Mouse (Mus musculus) midbrain, embryonic 15.5 days (tissue): ENCODE measurements at regions not wholly inside any gene's neighbourhood (a gene's known extent, or its start where the extent isn't known, plus 50 kb on each side); places are given as distances from the start of the nearest gene placed in this dataset.

Experiments
- ATAC-seq: fragments of 200-750 bp; cut with Nextera tagmentation; replicated peaks from 2 replicates; pipeline ENCODE4 v1.8.0; 2017; ENCODE audit warnings: moderate TSS enrichment
- H3K27ac ChIP-seq: fragments of 300-500 bp; sonication (generic); 2 replicates; pipeline ENCODE4 v1.5.1; 2015; ENCODE audit warnings: mild to moderate bottlenecking, inconsistent platforms
- H3K27me3 ChIP-seq: fragments of 300-500 bp; sonication (generic); replicated peaks from 2 replicates; pipeline ENCODE4 v1.6.1; 2015; ENCODE audit warnings: inconsistent platforms
- H3K36me3 ChIP-seq: fragments of 300-500 bp; sonication (generic); replicated peaks from 2 replicates; pipeline ENCODE4 v1.6.1; 2015; ENCODE audit warnings: inconsistent platforms
- H3K4me1 ChIP-seq: fragments of 300-500 bp; sonication (generic); 2 replicates; pipeline ENCODE4 v1.6.1; 2015; ENCODE audit warnings: inconsistent platforms
- H3K4me2 ChIP-seq: fragments of 300-500 bp; sonication (generic); 2 replicates; pipeline ENCODE4 v1.6.1; 2015; ENCODE audit warnings: inconsistent platforms, mild to moderate bottlenecking, moderate library complexity
- H3K4me3 ChIP-seq: fragments of 300-500 bp; sonication (generic); 2 replicates; pipeline ENCODE4 v1.5.1; 2015; ENCODE audit warnings: mild to moderate bottlenecking, inconsistent platforms
- H3K9ac ChIP-seq: fragments of 300-500 bp; sonication (generic); 2 replicates; pipeline ENCODE4 v1.6.1; 2015; ENCODE audit warnings: mild to moderate bottlenecking, inconsistent platforms
- H3K9me3 ChIP-seq: fragments of 300-500 bp; sonication (generic); 2 replicates; pipeline ENCODE4 v1.6.1; 2016; ENCODE audit warnings: inconsistent platforms
- WGBS: fragments of 180-500 bp; shearing (Covaris S2); methylation state at CpG from one replicate; pipeline ENCODE4 v1.1.7; 2015; ENCODE audit warnings: mixed read lengths; 5-methylcytosine and 5-hydroxymethylcytosine counted together

DNA sequence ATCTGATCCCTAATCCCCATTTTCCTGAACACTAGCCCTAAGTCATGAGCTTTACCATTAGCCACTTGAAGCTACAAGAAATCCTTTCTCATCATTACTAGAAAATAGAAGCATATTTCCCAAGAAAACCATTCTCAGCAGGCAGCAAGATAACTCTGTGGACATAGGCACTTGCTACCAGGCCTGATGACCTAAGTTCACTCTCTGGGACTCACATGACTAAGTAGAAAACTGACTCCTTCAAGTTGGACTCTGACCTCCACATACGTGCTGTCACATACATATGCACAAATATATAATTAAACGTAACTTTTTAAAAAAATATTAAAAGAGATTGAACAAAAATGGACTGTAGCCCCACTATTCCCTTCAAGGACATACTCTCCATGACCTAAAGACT, 200.8 kb downstream of the Actr3 start:
- no peak overlapping the region for H3K4me3 ChIP-seq
- no peak overlapping the region for H3K9ac ChIP-seq
- H3K27me3 ChIP-seq = no peaks in the 10 kb centered on the region
- no peaks in the 10 kb centered on the region for H3K4me1 ChIP-seq
- H3K4me2 ChIP-seq = no peak overlapping the region
- WGBS = 84% methylated on average over 2 of the region's 2 CpGs
- H3K27ac ChIP-seq = no peak overlapping the region
- H3K9me3 ChIP-seq = no peaks in the 10 kb centered on the region
- ATAC-seq = no peak
- H3K36me3 ChIP-seq = no peaks in the 10 kb centered on the region

DNA sequence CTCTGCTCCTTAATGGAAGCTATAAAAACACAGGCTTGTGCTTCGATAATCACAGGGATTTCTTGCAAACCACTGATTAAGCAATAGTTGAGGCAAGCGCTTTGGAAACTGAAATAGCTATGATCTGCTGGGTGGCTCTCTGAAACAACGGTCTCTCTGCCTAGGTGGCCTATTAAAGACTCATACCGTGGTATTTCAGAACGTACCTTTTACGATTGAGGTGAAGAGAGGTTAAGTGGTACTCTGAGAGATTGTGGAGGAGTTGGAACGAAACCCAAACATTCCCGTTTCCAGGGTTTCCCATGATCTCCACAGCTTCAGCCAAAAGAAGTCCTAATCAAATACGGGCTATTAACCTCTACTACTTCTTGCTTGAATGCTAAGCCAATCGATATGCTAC, 212.2 kb downstream of the Actr3 start:
- ATAC-seq = no peak
- WGBS = 90% methylated on average over 10 of the region's 10 CpGs
- Histone ChIP-seq H3K4me1 (no peaks in the 10 kb centered on the region), H3K4me3 (no peak overlapping the region), H3K36me3 (no peaks in the 10 kb centered on the region), H3K9me3 (no peaks in the 10 kb centered on the region), H3K9ac (no peak overlapping the region), H3K27me3 (no peaks in the 10 kb centered on the region), H3K27ac (no peak overlapping the region), H3K4me2 (no peak overlapping the region)

DNA sequence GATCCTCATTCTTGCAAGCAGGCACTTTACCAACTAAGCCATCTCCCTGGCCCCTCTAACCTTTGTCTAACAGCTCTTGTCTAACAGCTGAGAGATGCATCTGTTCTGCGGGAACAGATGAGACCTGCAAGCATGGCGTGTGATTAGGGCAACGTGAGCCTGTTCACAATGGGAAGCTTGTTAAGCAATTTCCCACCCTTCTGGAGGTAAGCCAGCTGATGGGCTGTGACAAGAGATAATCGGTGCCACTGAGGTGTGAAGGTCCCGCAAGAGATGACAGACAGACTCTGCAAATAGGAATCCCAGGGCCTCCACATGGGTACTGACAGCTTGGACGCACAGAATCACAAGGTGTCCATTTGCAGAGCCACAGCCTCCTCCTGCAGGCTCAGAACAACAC, 219.3 kb downstream of the Actr3 start:
- Histone ChIP-seq H3K27me3 (no peaks in the 10 kb centered on the region), H3K27ac (no peak overlapping the region), H3K9me3 (no peaks in the 10 kb centered on the region), H3K9ac (no peak overlapping the region), H3K4me2 (no peak overlapping the region), H3K36me3 (no peaks in the 10 kb centered on the region), H3K4me1 (no peaks in the 10 kb centered on the region), H3K4me3 (no peak overlapping the region)
- 0 out of 2 replicates have a peak, but pooled peaks have one; percentile 50 for ATAC-seq
- 64% methylated on average over 6 of the region's 6 CpGs for WGBS

DNA sequence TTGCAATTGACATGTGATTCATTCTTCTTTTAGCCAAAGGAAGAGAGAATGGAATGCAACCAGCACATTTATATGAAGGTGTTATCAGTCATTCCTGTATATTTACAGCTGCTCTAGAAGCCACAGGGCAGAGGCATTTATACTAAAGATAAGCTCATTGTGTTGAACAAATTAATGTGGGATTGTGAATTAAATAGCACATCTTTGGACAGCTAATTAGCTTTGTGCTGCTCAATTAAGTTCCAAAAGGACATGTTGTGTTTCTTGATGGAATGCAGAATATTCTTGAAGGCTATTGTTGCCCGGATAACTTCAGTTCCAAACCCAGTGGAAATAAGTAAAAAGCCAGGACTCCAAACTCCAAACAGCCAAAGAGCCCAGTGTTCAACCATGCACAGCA, 248.4 kb downstream of the Actr3 start:
- no peaks in the 10 kb centered on the region for H3K9me3 ChIP-seq
- H3K4me2 ChIP-seq = no peak overlapping the region
- H3K9ac ChIP-seq = no peak overlapping the region
- H3K36me3 ChIP-seq = no peaks in the 10 kb centered on the region
- H3K27ac ChIP-seq = no peak overlapping the region
- H3K27me3 ChIP-seq = no peaks in the 10 kb centered on the region
- WGBS = 69% methylated on average over 1 of the region's 1 CpGs
- H3K4me3 ChIP-seq = no peak overlapping the region
- H3K4me1 ChIP-seq = no peaks in the 10 kb centered on the region
- no peak for ATAC-seq

DNA sequence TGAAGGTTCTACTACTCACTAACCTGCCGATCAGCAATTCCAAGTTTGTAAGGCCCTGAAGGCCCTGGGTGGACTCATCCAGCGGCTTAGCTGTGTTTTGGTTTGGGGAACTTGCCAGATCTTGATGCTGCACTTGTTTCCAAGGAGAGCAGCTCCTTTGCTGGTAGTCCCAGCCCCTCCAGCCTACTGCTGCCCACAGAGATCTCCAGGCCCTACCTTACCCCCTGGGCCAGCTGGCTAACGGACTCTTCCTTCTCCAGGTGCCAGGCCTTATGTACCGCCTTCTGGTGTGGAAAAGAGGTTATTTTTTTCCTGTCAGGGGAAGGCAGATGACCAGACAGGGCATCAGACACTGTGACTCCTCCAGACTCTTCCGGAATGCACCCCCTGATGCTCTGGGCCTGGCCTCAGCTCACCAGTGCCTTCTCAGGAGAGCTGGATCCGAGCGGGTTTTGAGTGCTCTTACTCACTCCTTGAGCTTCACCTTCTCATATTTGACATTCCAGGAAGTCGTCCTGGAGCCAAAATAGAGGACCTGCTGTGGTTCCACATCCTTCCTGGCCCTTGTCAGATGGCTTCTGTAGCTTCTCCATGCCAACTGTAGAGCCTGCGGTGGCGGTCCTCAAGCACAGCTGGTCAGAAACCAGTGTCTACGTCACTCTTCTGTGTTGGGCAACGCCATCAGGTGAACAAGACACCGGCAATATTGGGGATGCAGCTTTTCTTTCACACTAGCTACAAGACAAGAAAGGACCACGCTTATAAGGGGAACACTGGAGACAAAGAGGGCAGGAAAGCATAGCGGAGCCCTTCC, 259.2 kb downstream of the Actr3 start:
- Histone ChIP-seq H3K36me3 (no peaks in the 10 kb centered on the region), H3K4me2 (no peak overlapping the region), H3K4me3 (no peak overlapping the region), H3K4me1 (no peaks in the 10 kb centered on the region), H3K9ac (no peak overlapping the region), H3K27me3 (no peaks in the 10 kb centered on the region), H3K9me3 (no peaks in the 10 kb centered on the region), H3K27ac (no peak overlapping the region)
- no peak for ATAC-seq
- 89% methylated on average over 15 of the region's 15 CpGs for WGBS

DNA sequence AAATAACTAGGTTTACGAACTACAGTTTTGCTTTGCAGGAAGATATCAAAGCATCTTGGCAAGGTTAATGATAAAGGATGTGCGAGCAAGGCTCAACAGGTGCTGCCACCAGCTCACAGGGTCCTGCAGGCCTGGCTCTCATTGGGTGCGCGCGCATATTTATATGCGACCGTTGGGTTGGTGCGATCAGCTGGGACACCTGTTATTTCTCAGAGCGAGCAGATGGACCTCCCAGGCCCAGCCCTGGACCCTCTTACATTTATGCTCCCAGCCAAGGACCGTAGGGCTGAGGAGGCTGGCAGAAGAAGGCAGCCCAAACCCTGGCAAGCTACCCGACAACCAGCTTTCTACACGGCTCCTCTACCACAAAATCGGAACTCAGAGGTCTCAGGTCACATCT, 260.8 kb downstream of the Actr3 start:
- no peak for ATAC-seq
- H3K4me3 ChIP-seq = no peak overlapping the region
- H3K9ac ChIP-seq = no peak overlapping the region
- no peak overlapping the region for H3K4me2 ChIP-seq
- H3K9me3 ChIP-seq = no peaks in the 10 kb centered on the region
- H3K4me1 ChIP-seq = no peaks in the 10 kb centered on the region
- H3K27ac ChIP-seq = no peak overlapping the region
- no peaks in the 10 kb centered on the region for H3K27me3 ChIP-seq
- H3K36me3 ChIP-seq = no peaks in the 10 kb centered on the region
- 93% methylated on average over 13 of the region's 13 CpGs for WGBS

GRCm38 (mm10) chr1:125172474-125172873, 263.1 kb downstream of the Actr3 start:
- 20% methylated on average over 1 of the region's 1 CpGs for WGBS
- H3K4me2 ChIP-seq = no peak overlapping the region
- H3K36me3 ChIP-seq = no peaks in the 10 kb centered on the region
- no peaks in the 10 kb centered on the region for H3K4me1 ChIP-seq
- no peaks in the 10 kb centered on the region for H3K9me3 ChIP-seq
- ATAC-seq = no peak
- H3K27me3 ChIP-seq = no peaks in the 10 kb centered on the region
- no peak overlapping the region for H3K4me3 ChIP-seq
- no peak overlapping the region for H3K9ac ChIP-seq
- no peak overlapping the region for H3K27ac ChIP-seq

- WGBS = 92% methylated on average over 1 of the region's 1 CpGs
- no peak overlapping the region for H3K4me2 ChIP-seq
- H3K36me3 ChIP-seq = no peaks in the 10 kb centered on the region
- no peak overlapping the region for H3K9ac ChIP-seq
- H3K27me3 ChIP-seq = no peaks in the 10 kb centered on the region
- no peaks in the 10 kb centered on the region for H3K9me3 ChIP-seq
- H3K27ac ChIP-seq = no peak overlapping the region
- H3K4me1 ChIP-seq = no peaks in the 10 kb centered on the region
- H3K4me3 ChIP-seq = no peak overlapping the region
- no peak for ATAC-seq
These were observed 270.3 kb downstream of the Actr3 start for GRCm38 (mm10) chr1:125165226-125165625.

- H3K4me2 ChIP-seq = no peak overlapping the region
- no peaks in the 10 kb centered on the region for H3K27me3 ChIP-seq
- WGBS = 83% methylated on average over 4 of the region's 4 CpGs
- no peak overlapping the region for H3K4me3 ChIP-seq
- H3K9me3 ChIP-seq = no peaks in the 10 kb centered on the region
- no peaks in the 10 kb centered on the region for H3K4me1 ChIP-seq
- no peak overlapping the region for H3K27ac ChIP-seq
- no peaks in the 10 kb centered on the region for H3K36me3 ChIP-seq
- ATAC-seq = no peak
- no peak overlapping the region for H3K9ac ChIP-seq
These were observed 277.0 kb downstream of the Actr3 start for GRCm38 (mm10) chr1:125158481-125158880.

GRCm38 (mm10) chr1:125156093-125156492, 279.4 kb downstream of the Actr3 start:
- no peaks in the 10 kb centered on the region for H3K27me3 ChIP-seq
- 93% methylated on average over 2 of the region's 2 CpGs for WGBS
- H3K9me3 ChIP-seq = no peaks in the 10 kb centered on the region
- no peaks in the 10 kb centered on the region for H3K4me1 ChIP-seq
- ATAC-seq = no peak
- no peak overlapping the region for H3K4me3 ChIP-seq
- H3K4me2 ChIP-seq = no peak overlapping the region
- H3K36me3 ChIP-seq = no peaks in the 10 kb centered on the region
- no peak overlapping the region for H3K9ac ChIP-seq
- H3K27ac ChIP-seq = no peak overlapping the region

DNA sequence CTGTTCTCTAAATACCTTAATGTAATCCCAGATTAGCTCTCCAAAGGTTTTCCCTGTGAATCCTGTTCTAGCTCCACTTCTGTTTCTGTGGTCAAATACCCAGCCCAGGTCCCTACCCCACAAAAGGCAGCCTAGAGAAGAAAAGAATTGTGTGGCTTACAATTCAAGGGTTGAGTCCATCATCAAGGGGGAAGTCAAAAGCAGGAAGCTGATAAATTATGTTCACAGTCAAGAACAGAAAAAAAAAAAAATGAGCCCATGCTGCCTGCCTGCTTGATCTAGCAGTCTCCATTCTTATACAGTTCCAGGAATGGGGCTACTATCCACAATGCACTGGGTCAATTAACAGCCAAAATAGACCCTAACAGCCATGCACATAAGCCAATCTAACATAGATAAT, 285.7 kb downstream of the Actr3 start:
- ATAC-seq = no peak
- Histone ChIP-seq H3K9me3 (no peaks in the 10 kb centered on the region), H3K9ac (no peak overlapping the region), H3K27ac (no peak overlapping the region), H3K4me3 (no peak overlapping the region), H3K4me2 (no peak overlapping the region), H3K4me1 (no peaks in the 10 kb centered on the region), H3K36me3 (no peaks in the 10 kb centered on the region), H3K27me3 (no peaks in the 10 kb centered on the region)

DNA sequence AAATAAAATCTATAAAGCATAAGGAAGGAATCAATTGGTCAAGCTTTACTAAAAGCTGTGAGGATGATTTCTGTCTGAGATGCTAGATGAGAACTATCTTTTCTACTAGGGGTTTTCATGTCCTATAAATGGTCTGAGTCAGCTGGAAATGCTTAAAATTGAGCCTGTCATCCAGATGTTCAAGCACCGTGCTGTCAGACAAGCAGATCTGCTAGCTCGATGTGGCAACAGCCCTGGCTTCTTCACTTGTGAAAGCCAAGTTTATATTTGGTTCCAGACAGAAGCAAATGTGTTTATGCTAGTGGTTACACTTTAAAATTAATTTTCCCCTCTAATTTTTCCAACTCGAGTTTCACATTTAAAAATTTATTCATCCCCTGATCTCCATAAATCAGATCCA, 311.7 kb downstream of the Actr3 start:
- 78% methylated on average over 3 of the region's 3 CpGs for WGBS
- H3K4me1 ChIP-seq = no peaks in the 10 kb centered on the region
- H3K9me3 ChIP-seq = no peaks in the 10 kb centered on the region
- no peaks in the 10 kb centered on the region for H3K27me3 ChIP-seq
- H3K9ac ChIP-seq = no peak overlapping the region
- no peak overlapping the region for H3K27ac ChIP-seq
- no peak overlapping the region for H3K4me2 ChIP-seq
- H3K36me3 ChIP-seq = no peaks in the 10 kb centered on the region
- no peak for ATAC-seq
- H3K4me3 ChIP-seq = no peak overlapping the region

DNA sequence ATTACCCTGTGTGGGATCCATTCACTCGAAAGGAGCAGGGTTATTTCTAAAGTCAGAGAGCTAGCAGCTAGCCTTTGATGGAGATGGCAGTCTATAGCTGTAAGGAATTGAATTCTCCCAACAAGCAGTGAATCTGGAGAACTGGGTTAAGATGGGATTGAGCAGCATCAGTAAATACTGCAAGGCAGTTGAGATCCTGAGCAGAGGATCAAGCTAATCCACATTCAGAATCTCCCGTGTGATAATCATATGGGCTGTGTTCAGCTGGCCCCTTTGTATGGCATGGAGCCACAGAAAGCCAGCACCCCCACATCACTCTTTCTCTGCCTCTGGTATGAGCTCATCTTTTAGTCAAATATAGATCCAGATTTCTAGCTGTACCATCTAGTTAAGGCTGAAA, 334.9 kb downstream of the Actr3 start:
- no peak overlapping the region for H3K4me3 ChIP-seq
- H3K4me1 ChIP-seq = no peaks in the 10 kb centered on the region
- H3K27ac ChIP-seq = no peak overlapping the region
- H3K27me3 ChIP-seq = no peaks in the 10 kb centered on the region
- WGBS = 77% methylated on average over 2 of the region's 2 CpGs
- H3K36me3 ChIP-seq = no peaks in the 10 kb centered on the region
- H3K9me3 ChIP-seq = no peaks in the 10 kb centered on the region
- H3K9ac ChIP-seq = no peak overlapping the region
- no peak overlapping the region for H3K4me2 ChIP-seq
- ATAC-seq = no peak
